Mouse (Mus musculus) forebrain, postnatal 0 days (tissue): Measurements from ENCODE around the gene Sulf2. TPM values are rescaled to one million over a fixed set of nuclear protein-coding genes. Genes with fewer than 3 reads are reported as not detected.

Experiments
- ATAC-seq: fragments of 200-750 bp; cut with Nextera tagmentation; 2 replicates; pipeline ENCODE4 v1.8.0; 2017; ENCODE audit warnings: mild to moderate bottlenecking, moderate library complexity
- DNase-seq: peaks from one replicate; pipeline ENCODE4 v3.0.0-alpha.2; 2015
- H3K27ac ChIP-seq: fragments of 300-500 bp; sonication (generic); 2 replicates; pipeline ENCODE4 v1.5.1; 2014; ENCODE audit warnings: low read depth, mild to moderate bottlenecking, antibody characterized with exemption, low read length, moderate library complexity, mixed read lengths
- H3K27me3 ChIP-seq: fragments of 300-500 bp; sonication (generic); 2 replicates; pipeline ENCODE4 v1.6.1; 2014; ENCODE audit warnings: mild to moderate bottlenecking, low read length, mixed read lengths; ENCODE audit not compliant: insufficient read depth
- H3K36me3 ChIP-seq: fragments of 300-500 bp; sonication (generic); 2 replicates; pipeline ENCODE4 v1.6.1; 2014; ENCODE audit warnings: mild to moderate bottlenecking, moderate library complexity; ENCODE audit not compliant: insufficient read depth
- H3K4me1 ChIP-seq: fragments of 300-500 bp; sonication (generic); 2 replicates; pipeline ENCODE4 v1.6.1; 2014; ENCODE audit warnings: antibody characterized with exemption; ENCODE audit not compliant: insufficient read depth
- H3K4me2 ChIP-seq: fragments of 300-500 bp; sonication (generic); 2 replicates; pipeline ENCODE4 v1.6.1; 2014; ENCODE audit warnings: low read depth, mild to moderate bottlenecking, moderate library complexity
- H3K4me3 ChIP-seq: fragments of 300-500 bp; sonication (generic); 2 replicates; pipeline ENCODE4 v1.5.1; 2014; ENCODE audit warnings: low read depth, low read length, mixed read lengths
- H3K9ac ChIP-seq: fragments of 300-500 bp; sonication (generic); 2 replicates; pipeline ENCODE4 v1.6.1; 2014; ENCODE audit warnings: mild to moderate bottlenecking
- H3K9me3 ChIP-seq: fragments of 300-500 bp; sonication (generic); 2 replicates; pipeline ENCODE4 v1.6.1; 2016; ENCODE audit warnings: low read length
- CTCF ChIP-seq: sonication (generic); IDR thresholded peaks from 2 replicates; pipeline ENCODE4 v1.5.1; 2016; ENCODE audit warnings: antibody characterized with exemption, control low read depth, low read depth
- WGBS: fragments of 180-500 bp; shearing (Covaris S2); extraction: QIAGEN DNeasy Blood & Tissue Kit; methylation state at CpG from one replicate; pipeline ENCODE4 v1.1.7; 2014; 5-methylcytosine and 5-hydroxymethylcytosine counted together
- polyA plus RNA-seq: library from polyadenylated mRNA; unstranded; fragments of >200 nt; fragmentation: Nextera tagmentation; extraction: Ambion mirVana; gene quantifications from 2 replicates; pipeline ENCODE4 v1.2.1, GENCODE M21; 2015
- total RNA-seq: library from RNA; depleted of rRNA; stranded (reverse); fragments of >200 nt; gene quantifications from 2 replicates; pipeline ENCODE4 v1.2.3, GENCODE M21; 2014

Sulf2 gene
- total and polyA plus RNA-seq, 2 experiments from 2014 or later: 67.5 to 95.6 TPM

DNA sequence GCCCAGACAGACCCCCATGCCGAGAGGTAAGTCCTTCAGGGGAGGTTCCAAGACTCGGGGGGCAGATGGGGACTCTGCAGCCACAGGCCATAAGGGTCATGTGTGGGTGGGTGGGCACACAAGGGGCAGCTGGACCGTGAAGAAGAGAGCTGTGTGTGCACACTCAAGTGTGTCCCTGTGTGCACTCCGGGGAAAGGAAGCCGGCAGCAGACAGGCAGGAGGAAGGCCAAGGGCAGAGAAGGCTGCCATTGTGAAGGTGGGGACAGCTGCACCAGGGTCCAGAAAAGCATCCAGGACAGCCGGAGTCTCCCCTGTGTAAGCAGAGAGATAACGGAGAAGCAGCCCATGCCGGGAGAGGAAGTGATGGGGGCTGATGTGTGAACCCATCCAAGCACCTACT is 44.7 kb downstream of the Sulf2 start:
- no peaks in the 10 kb centered on the region for H3K27me3 ChIP-seq
- no peak overlapping the region for H3K9ac ChIP-seq
- WGBS: 89% methylated on average over 8 of the region's 8 CpGs
- DNase-seq: no peak
- H3K9me3 ChIP-seq: no peaks in the 10 kb centered on the region
- no peak overlapping the region for H3K4me3 ChIP-seq
- H3K4me1 ChIP-seq: peaks cover 3% of the 10 kb centered on the region; the same call in 1 of the 2 replicates
- no peak for ATAC-seq
- H3K4me2 ChIP-seq: no peak overlapping the region
- peaks cover 2% of the 10 kb centered on the region; the same call in 1 of the 2 replicates for H3K36me3 ChIP-seq
- TF ChIP-seq CTCF: no peak
- no peak overlapping the region for H3K27ac ChIP-seq

DNA sequence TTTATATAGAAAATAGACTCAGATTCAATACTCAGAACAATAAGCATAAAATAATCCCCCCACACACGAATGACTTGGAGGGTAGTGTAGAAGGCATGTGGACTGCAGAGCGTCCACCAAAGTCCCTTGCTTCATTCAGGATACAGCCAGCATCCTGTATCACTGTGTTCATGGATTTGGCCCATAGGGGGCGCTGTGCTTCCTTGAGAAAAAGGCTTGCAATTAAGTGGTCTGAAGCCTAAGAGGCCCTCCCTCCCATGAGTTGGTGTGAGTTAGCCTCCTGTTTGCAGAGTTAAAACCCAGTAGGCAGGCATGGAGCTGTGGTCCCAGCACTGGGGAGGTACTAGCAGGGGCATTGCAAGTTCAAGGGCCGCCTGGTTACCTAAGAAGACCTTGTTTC is 47.1 kb downstream of the Sulf2 start:
- Histone ChIP-seq H3K27ac (0 out of 2 replicates have a peak overlapping the region, but pooled peaks have one; percentile 9), H3K4me3 (no peak overlapping the region), H3K4me2 (no peak overlapping the region), H3K9me3 (no peaks in the 10 kb centered on the region), H3K4me1 (peaks cover 3% of the 10 kb centered on the region; the same call in 1 of the 2 replicates), H3K9ac (no peak overlapping the region), H3K27me3 (no peaks in the 10 kb centered on the region), H3K36me3 (no peaks in the 10 kb centered on the region; the same call in 1 of the 2 replicates)
- WGBS: 25% methylated on average over 4 of the region's 4 CpGs
- DNase-seq: peak; percentile 87
- ATAC-seq: peak; percentile 69
- peak; percentile 90 for TF ChIP-seq CTCF

DNA sequence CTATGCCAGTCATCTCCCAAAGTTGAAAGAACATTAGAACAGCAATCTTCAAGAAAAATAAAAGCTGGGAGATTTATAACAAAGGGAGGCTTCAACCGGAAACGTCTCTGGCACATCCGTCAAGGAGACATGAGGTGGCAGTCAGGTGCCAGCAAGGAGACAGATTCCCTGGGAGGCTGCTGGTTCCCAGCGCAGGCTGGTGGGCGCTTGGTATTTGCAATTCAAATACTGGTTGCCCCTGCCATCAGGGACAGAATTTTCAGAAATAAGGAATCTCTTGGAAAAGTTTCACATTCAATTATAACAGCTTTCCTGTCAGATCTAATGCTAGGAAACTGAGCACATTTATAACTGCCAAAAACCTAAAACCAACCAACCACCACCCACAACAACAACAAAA is 47.6 kb downstream of the Sulf2 start:
- H3K36me3 ChIP-seq: no peaks in the 10 kb centered on the region
- WGBS: 34% methylated on average over 5 of the region's 5 CpGs
- H3K27ac ChIP-seq: no peak overlapping the region
- no peak overlapping the region for H3K9ac ChIP-seq
- TF ChIP-seq CTCF: no peak
- H3K27me3 ChIP-seq: no peaks in the 10 kb centered on the region
- H3K4me3 ChIP-seq: no peak overlapping the region
- H3K4me2 ChIP-seq: no peak overlapping the region
- H3K9me3 ChIP-seq: no peaks in the 10 kb centered on the region
- DNase-seq (peak; percentile 79), ATAC-seq (peak; percentile 64; the same call in 1 of the 2 replicates)
- H3K4me1 ChIP-seq: peaks cover 3% of the 10 kb centered on the region; the same call in 1 of the 2 replicates

- H3K36me3 ChIP-seq: no peaks in the 10 kb centered on the region
- H3K9ac ChIP-seq: no peak overlapping the region
- peaks cover 3% of the 10 kb centered on the region; the same call in 1 of the 2 replicates for H3K4me1 ChIP-seq
- H3K27ac ChIP-seq: no peak overlapping the region
- WGBS: 22% methylated on average over 2 of the region's 2 CpGs
- TF ChIP-seq CTCF: no peak
- no peaks in the 10 kb centered on the region for H3K9me3 ChIP-seq
- H3K27me3 ChIP-seq: no peaks in the 10 kb centered on the region
- no peak overlapping the region for H3K4me3 ChIP-seq
- ATAC-seq (peak; percentile 54), DNase-seq (peak; percentile 52)
- H3K4me2 ChIP-seq: no peak overlapping the region
These were observed 48.8 kb downstream of the Sulf2 start for GRCm38 (mm10) chr2:166106631-166107030.

DNA sequence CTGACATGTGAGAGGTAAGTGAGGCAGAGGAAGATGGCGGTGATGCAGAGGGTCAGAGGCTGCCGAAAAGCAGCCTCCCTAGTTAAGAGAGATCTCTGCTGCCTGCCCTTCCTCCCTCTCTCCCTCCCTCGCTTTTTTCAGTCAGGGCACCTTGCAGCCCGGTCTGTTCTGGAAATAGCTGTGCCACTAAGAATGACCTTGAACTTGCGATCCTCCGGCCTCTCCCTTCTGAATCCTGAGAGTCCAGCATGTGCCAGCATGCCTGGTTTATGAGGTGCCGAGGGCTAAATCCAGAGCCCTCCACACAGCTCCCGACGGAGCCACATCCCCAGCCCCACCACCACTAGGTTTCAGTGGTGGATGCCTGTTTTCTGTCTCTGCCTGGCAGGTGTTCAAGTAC is 49.6 kb downstream of the Sulf2 start:
- H3K36me3 ChIP-seq: no peaks in the 10 kb centered on the region
- no peak for ATAC-seq
- H3K4me3 ChIP-seq: no peak overlapping the region
- WGBS: 73% methylated on average over 9 of the region's 9 CpGs
- TF ChIP-seq CTCF: no peak
- no peaks in the 10 kb centered on the region for H3K9me3 ChIP-seq
- H3K4me2 ChIP-seq: no peak overlapping the region
- no peak for DNase-seq
- H3K27me3 ChIP-seq: no peaks in the 10 kb centered on the region
- peaks cover 3% of the 10 kb centered on the region; the same call in 1 of the 2 replicates for H3K4me1 ChIP-seq
- H3K27ac ChIP-seq: 0 out of 2 replicates have a peak overlapping the region, but pooled peaks have one; percentile 0
- no peak overlapping the region for H3K9ac ChIP-seq

- no peak for TF ChIP-seq CTCF
- DNase-seq (no peak), ATAC-seq (no peak)
- Histone ChIP-seq H3K4me3 (no peak overlapping the region), H3K27ac (no peak overlapping the region), H3K4me1 (peaks cover 3% of the 10 kb centered on the region; the same call in 1 of the 2 replicates), H3K4me2 (no peak overlapping the region), H3K27me3 (no peaks in the 10 kb centered on the region), H3K9me3 (no peaks in the 10 kb centered on the region), H3K9ac (no peak overlapping the region), H3K36me3 (no peaks in the 10 kb centered on the region)
- 78% methylated on average over 7 of the region's 7 CpGs for WGBS
These were observed 52.6 kb downstream of the Sulf2 start for GRCm38 (mm10) chr2:166102893-166103292.

DNA sequence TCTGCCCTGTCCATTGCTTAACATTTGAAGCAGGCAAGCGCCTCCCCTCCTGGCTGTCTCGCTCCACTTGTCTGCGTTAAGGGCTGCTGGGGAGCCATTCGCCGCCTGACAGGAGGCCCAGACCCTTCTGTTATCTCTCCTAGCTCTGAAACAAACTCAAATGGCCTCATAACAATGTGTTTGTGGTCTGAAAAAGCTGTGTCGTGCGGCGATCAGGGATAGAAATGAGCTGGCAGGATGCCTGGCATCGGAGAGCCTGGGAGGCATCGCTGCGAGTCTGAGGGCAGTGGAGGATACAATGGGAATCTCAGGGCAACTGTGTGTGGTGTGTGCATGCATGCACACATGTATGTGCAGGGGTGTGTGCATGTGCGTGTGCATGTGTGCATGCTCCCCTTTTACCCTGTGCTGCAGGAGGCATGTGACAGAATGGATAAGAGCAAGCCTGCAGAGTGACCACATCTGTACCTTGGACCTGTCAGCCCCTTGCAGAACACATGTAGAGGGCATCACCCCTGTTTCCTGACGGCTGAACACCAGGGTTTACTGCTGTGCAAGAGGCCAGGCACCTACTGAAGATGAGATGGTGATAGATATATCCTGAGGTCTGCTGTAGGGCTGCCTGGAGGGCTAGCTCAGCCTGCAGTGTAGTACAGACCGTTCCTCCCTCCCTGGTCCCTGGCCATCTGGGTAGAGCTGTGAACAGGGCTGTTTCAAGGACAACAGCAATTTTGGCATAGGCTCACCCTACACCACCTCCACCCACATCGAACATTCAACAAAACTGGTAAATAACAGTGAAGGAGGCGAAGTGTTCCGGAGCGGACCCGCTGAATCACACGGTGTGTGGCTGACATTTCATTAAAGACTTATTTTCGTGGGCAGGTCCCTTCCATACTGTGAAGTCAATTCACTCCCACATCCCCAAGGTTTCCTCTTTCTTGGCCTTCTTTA is 54.9 kb downstream of the Sulf2 start:
- 48% methylated on average over 21 of the region's 21 CpGs for WGBS
- Histone ChIP-seq H3K9me3 (no peaks in the 10 kb centered on the region), H3K4me2 (no peak overlapping the region), H3K36me3 (no peaks in the 10 kb centered on the region), H3K4me3 (no peak overlapping the region), H3K9ac (0 out of 2 replicates have a peak overlapping the region, but pooled peaks have one; percentile 2), H3K27me3 (no peaks in the 10 kb centered on the region), H3K4me1 (no peaks in the 10 kb centered on the region), H3K27ac (no peak overlapping the region)
- DNase-seq (no peak), ATAC-seq (peak; percentile 10; the same call in 1 of the 2 replicates)
- TF ChIP-seq CTCF: no peak
